Mouse (Mus musculus): ENCODE measurements around the gene Ncf2.

GRCm38 (mm10) chr1:152808392-152808680, 8.3 kb downstream of the Ncf2 start:
- no peak for TF ChIP-seq CTCF (IDR thresholded peaks at IDR 0.05; ENCODE audit: borderline replicate concordance, insufficient read depth, low read length)
- no peak for TF ChIP-seq POLR2A (IDR thresholded peaks at IDR 0.05; ENCODE audit: low read depth, low read length)
